Mouse (Mus musculus) adrenal gland, adult 8-10 months (tissue): ENCODE results near the gene Sfrp5. TPM values are rescaled to one million over a fixed set of nuclear protein-coding genes. Genes with fewer than 3 reads are reported as not detected.

Experiments
- DNase-seq: peaks from one replicate; pipeline ENCODE4 v3.0.0; 2022
- total RNA-seq, 4 experiments: library from RNA; stranded (reverse); gene quantifications; 2 replicates each; pipeline ENCODE4 v1.2.4; 2022

The Sfrp5 gene
- total RNA-seq, 4 experiments from 2014 or later, result 3.4 to 25.0 (median 13.1) TPM

DNA sequence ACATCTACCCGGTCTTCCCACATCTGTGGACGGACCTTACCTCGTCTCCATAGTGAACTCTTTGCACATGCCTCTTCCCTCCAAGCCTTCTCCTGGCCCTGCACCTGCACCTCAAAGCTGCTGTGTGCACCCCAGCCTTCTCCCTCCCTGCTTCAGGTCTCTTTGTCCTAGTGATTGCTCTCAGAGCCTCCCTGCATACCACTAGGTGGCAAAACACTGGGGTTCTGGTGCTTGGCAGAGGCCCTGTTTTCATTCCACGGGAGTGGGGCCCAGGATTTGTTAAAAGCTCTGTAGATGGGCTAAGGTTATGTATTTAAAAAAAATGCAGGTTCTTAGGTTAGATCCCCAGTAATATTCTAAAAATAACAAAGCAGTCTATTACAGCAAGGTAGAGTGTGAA, 5.0 kb downstream of the Sfrp5 start:
- DNase-seq, result no peak

DNA sequence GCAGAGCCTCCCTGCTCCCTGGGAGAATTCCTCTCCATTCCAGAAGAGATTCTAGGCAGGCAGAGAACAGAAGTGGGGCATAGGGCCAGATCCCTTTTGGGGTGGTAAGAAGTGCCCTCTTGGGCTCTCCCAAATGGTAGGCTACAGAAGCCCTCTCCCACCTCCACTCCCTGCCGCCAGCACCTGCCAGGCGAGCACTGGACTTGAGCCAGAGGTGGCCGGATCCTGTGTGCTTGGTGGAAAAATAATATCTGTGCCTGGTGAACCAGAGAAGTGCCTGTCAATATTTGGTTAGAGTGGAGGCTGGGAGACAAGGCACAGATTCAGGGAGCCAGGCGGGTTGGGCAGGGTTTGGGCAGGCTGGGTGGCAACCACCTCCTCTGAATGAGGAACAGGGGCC, 5.7 kb downstream of the Sfrp5 start:
- DNase-seq, result no peak

- DNase-seq, result no peak
These were observed 8.7 kb downstream of the Sfrp5 start for GRCm38 (mm10) chr19:42193311-42193710.

DNA sequence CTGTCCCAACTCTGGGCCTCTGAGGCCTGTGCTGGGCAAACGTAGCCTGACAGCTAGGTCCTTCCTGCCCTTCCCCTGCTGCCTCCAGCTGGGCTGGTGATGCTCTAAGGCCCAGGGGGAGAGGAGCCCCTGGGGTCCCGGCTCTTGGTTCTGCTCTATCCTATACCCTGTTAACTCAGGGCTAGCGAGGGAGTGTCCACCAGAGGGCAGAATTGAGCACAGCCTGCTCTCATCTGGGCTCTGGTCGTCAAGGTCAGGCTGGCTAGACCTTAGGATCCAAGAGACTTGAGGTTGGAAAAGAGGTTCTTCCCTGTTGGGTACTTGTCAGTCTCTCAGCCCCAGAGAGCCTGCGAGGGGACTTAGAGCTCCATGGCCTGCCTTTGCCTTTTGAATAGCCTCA, 11.6 kb downstream of the Sfrp5 start:
- no peak for DNase-seq

DNA sequence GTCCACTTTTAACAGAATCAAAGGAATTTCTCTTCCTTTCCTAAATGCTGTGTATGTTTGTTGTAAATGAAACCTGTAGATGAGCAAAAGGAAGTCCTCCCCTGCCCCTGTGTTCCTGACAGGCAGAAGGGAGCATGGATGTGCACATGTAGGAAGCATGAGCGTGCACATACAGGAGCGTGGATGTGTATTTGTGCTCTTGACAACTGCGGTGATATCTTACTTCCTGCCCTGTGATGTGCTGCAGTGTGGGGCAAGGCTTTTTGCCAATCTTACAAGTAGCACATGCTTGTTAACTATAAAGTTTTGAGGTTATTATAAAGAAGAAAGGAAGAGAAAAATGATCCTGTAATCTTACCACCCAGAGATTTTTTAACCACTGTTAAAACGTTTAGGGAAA, 12.3 kb downstream of the Sfrp5 start:
- DNase-seq, result no peak

DNA sequence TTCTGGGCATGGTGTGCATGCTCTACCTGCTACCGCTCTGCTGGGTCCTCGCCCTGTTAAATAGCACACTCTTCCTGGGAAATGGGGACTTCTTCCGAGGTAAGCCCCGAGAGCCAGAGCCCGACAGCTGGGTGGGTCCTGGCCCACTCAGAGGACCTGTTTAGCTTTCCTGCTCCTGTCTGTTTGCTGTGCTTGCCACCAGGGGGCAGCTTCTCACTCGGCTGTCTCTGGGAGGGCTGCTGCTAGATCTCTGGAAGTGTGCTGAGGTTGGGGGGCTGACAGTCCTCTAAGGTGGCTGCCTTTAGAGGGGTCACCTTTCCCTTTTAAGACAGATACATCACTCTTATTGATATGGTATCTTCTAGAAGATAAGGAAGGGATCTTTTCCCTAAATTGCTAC, 19.4 kb downstream of the Sfrp5 start:
- DNase-seq, result no peak

DNA sequence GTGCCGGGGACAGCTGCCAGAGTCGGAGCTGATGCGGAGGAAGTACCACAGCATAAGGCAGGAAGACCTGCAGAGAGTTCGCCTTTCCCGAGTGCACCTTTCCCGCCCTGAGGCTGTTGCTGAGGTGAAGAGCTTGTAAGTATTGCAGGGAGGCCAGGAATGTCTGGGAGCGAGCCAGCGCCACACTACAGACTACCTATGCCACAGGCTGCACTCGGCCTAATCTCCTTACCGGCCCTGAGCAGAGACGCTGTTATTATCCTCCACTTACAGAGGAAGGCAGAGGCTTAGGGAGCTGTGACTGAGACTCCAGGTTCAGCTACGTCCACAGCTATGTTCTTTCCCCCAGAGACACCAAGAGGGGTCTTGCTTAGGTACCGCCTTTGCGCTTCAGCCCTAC, 22.7 kb downstream of the Sfrp5 start:
- DNase-seq, result no peak

- DNase-seq, result no peak
These were observed 24.6 kb downstream of the Sfrp5 start for GRCm38 (mm10) chr19:42177461-42177860.

DNA sequence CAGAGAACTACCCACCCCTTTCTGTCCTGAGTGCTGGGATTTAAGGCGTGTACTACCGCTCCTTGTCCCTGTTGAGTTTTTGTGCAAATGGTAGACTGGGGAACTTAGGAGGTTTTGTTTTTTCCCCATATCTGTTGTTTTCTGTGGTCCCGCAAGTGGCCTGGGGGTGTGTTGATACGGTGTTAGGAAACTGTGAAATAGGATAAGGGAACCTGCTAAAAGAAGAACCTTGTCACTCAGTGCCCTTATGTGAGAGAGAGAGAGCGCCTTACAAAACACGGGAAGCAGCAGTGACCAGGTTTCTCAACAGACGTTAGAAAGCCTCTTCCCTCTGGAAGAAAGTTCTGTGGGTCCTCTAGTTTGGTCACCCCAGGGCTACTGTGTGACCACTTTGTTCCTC, 25.2 kb downstream of the Sfrp5 start:
- DNase-seq, result no peak

DNA sequence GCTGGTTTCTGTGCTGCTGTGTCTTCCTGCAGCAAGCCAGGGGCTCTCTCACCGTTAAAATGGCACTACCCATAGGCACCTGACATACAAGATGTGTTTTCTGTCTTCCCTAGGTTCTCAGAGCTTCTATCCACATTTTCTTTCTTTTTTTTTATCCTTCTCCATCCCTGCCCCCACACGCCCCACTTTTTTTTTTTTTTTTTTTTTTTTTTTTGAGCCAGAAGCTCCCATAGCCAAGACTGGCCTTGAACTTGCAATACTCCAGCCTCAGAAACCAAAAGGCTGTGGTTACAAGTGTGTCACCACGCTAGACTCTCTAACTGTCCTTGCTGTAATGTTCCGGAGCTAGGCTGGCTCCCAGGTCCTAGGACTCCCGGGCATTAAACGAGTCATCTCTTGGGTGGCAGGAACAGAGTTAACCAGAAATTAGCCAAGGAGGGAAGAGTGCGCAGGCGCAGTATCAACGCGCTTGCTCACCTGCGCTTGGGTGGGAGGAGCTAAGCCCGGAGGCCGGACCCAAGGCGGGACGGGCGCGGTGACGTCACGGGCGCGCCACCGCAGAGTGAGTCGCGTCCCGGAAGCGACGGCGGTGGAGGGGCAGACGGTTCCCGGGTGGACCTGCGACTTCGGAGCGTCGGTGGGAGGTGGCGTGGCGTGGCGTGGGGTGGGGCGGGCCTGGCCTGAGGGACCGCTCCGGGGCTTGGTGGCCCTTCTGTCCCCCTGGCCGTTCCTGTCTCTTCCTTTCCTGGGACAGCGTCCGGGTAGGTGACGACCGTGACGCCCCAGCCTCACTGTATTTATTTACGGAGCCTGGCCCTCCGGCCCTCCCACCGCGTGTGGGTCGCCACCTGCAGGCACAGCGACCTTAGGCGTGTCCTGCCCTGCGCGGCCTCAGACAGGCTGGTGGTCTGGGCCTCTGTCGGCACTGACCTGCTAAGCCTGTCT, 31.8 kb downstream of the Sfrp5 start:
- DNase-seq, result peak; percentile 93

DNA sequence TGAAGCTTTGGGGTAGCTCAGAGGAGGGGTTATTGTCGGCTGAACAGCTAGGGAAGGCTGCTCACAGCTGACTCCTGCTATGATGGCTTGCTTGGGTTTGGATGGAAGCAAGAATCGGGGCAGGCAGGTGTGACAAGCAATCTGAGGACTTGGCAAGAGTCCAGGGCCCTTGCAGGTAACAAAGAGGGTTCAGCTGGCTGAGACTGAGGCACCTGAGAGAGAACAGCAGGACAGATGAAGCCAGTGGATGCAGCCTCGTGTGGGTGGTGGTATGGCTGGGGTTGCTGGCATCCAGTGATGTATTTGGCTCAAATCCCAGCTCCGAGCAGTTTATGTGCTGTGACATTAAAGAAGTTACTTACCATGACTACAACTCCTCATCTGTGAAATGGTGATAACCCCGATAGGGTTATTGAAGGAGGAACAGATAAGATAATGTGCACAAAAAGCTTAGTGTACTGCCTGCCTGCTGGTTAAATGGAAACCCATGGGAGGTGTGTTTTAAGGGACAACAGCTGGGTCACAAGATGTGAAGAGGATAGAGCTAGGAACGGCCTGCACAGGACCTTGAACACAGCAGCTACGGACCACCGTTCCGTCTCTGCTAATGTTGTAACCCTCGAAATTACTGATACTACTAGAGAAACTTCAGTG, 32.6 kb downstream of the Sfrp5 start:
- no peak for DNase-seq

- DNase-seq, result no peak
These were observed 34.6 kb downstream of the Sfrp5 start for GRCm38 (mm10) chr19:42167489-42167888.

DNA sequence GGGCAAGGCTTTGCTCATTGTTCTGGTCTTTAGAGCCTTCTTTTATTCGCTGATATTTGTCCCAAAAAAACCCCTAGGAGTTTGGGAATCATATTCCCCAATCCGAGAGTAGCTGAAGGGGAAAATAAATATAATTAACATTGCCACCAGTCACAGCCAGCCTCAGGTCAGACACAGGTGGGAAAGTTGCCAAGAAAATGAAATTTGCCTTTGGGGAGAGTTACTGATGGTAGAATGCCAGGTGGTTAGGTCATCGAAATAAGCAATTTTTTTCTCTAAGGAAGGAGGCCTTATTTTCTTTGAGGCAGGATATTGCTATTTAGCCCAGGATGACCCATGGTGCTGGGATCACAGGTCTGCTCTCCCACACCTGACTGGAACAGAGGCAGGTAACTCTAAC, 35.3 kb downstream of the Sfrp5 start:
- DNase-seq, result no peak

DNA sequence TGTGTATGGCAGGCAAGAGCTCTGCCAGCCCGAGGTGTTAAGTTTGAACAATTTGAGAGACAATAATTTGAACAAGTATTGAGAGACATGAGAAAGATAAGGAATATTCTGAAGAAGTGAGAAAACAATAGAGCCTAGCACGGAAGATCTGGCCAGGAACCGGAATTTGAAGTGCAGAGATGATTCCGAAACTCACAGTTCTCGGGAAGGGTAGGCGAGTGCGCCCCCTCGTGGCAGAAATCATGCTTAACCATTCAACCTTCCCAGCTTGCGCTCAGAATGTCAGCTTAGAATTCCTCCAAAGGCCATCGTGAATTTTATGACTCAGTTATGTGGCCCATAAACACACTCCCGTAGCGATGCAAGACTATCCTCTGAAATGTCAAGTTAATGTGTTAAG, 35.9 kb downstream of the Sfrp5 start:
- DNase-seq, result peak; percentile 81

- DNase-seq, result no peak
These were observed 37.9 kb downstream of the Sfrp5 start for GRCm38 (mm10) chr19:42164188-42164587.

GRCm38 (mm10) chr19:42163764-42164163, 38.3 kb downstream of the Sfrp5 start, which contains the start of gene Zfyve27:
Zfyve27 (plus strand) TSS chr19:42163951.
- DNase-seq, result no peak

DNA sequence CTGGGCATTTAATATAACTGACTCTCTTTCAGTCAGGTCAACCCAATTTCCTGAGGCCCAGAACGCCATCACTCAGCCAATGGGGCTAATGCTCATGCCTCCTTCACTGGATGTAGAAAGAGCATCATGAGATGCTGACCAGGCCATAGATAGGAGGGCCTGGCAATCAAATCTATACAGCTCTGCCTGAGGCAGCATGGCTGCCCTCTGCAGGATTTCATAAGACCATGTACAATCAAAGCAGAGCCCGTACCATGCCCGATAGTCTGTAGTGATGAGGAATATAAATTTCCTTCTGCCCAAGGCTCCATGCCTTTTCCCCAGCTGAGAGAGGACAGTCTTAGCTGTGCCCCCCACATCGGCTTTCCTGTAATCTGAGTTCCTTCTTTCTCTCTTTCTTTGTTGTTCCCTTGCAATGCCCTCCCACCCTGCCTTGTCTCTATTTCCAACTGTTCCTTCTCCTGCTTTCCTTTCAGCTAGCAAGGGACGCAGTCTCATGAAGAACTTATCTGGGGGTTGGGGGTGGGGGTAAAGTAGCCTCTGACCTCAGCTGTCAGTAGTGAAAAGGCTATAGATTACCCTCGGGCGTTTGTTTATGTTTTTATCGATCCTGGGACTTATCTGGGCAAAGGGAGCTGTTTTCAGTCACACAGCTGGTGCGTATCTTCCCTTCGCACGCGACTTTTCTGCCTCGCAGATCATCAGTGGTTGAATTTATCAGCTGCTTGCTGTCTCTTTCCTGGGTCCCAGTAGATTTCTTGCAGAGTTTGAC, 43.6 kb downstream of the Sfrp5 start:
- no peak for DNase-seq

DNA sequence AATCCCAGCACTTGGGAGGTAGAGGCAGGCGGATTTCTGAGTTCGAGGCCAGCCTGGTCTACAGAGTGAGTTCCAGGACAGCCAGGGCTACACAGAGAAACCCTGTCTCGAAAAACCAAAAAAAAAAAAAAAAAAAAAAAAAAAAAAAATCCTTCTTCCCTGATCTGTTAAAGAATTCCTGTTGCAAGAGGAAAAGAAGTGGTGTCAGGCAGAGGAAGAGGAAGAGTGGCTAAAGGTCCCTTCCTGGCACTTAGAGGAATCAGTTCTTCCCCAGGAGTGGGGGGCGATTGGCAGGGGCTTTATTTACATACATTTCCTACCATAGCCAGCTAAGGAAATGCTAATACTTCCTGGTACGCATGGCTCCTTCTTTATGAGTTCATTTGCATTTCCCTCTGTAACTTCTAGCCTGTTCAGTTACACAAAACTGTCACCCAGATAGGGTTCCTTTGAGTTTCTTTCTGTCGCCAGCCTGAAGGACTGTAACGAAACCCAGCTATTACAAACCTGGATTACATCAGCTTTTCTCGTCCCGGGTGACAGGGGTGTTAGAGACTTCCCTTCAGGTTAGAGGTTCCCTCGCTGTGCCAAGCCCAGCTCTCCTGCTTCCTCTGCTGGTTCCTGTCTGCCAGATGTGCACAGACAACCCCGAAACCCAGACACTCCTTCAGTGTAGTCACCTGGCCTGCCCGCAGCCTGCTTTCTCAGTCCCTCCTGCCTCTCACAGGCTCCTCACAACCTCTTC, 44.4 kb downstream of the Sfrp5 start:
- no peak for DNase-seq

- peak; percentile 80 for DNase-seq
These were observed 50.1 kb downstream of the Sfrp5 start for GRCm38 (mm10) chr19:42151990-42152389.

DNA sequence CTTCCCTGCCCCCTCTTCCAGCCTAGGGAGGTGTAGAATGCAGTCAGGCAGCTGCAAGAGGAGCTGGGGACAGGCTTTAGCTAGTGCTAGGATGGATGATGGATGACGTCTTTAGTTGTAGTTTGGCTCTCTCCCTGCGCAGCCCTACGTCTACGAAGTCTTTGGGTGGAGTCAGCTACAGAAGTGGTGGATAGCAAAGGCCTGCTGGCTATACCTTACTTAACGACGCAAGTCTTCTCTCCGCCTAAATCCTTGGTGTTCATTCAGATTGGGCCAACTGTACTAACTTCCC, 53.5 kb downstream of the Sfrp5 start:
- no peak for DNase-seq
